Mouse (Mus musculus) ES-Bruce4 (cell line): ENCODE measurements around the gene Tmprss11f.

Experiments
- CTCF ChIP-seq: IDR thresholded peaks from one replicate; pipeline ENCODE4 v1.8.1; 2011; ENCODE audit warnings: low read depth, low read length
- EP300 ChIP-seq: IDR thresholded peaks from 2 replicates; pipeline ENCODE4 v1.6.1; 2011; ENCODE audit warnings: low read depth, low read length; ENCODE audit not compliant: insufficient read depth
- POLR2A ChIP-seq: IDR thresholded peaks from one replicate; pipeline ENCODE4 v1.8.1; 2011; ENCODE audit warnings: low read length; ENCODE audit not compliant: insufficient read depth

DNA sequence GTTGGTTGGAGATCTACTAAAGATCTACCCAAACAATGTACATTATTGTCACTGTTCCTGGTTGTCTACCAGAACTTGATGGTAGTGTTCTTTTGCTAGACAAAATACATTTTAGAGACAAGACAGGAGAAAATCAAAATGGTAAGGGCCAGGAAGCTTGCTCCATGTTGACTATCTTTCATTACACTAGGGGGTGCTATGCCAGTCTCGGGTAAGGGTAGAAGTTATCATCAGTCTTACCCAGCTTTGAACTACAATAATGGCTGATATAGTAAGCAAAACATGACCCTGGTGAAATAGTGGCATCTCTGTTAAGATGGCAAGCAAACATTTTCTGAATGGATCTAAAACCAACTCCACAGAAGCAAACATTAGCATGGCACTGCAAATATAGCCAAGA lies 10.4 kb downstream of the Tmprss11f start:
- TF ChIP-seq CTCF: no peak
- TF ChIP-seq POLR2A: no peak
- no peak for TF ChIP-seq EP300
